Mouse (Mus musculus) c-Kit-positive CD71-negative TER-119-negative erythroid progenitor cells, embryonic 14.5 days (primary cell): ENCODE data around the gene Olfr993.

Source experiments
- DNase-seq: peaks from one replicate; pipeline ENCODE4 v3.0.0-alpha.2; 2013; ENCODE audit warnings: low read depth

Gene Olfr993

GRCm38 (mm10) chr2:85414777-85415176, at the start of gene Olfr993:
TSS of gene Olfr993 (minus strand) at chr2:85414877.
- DNase-seq = no peak

DNA sequence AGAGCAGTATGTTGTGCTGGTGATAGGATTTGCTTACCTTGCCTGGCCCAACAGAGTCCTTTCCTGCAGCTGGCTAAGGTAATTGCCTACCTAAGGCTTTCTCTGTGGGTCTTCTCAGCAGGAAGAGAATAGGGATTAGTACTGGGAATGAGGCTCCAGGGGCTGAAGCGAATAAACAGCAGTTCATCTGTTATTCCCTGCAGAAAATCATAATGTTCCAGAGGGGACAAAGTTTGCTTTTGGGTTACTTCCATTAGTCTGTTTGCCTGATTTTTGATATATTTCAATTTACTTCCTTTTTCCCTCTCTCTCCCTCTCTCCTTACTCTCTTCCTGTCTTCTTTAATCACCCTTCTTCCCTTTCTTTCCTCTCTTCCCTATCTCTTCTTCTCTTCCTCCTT, 28.9 kb upstream of the Olfr993 start, which contains the start of gene Olfr995:
Gene Olfr995, minus strand, starts transcription at position 101 of the 400 bp plus-strand sequence.
- DNase-seq = no peak

DNA sequence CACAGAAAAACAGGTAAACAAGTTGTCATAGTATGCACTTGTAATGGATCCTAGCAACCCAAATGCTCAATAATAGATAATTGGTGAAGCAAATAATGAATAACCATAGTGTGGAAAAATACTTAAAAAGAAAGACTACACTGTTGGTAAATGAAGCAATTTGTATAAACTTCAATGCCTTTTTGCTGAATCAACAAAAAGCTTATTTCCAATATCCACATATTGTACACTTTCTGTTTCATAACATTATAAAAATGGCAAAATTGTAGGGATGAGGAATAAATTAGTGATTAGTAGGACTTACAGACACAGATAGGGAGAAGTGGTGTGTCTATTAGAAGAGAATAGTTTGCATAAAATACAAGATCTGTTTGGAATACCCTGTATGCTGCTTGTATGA, 27.9 kb upstream of the Olfr993 start:
- no peak for DNase-seq

DNA sequence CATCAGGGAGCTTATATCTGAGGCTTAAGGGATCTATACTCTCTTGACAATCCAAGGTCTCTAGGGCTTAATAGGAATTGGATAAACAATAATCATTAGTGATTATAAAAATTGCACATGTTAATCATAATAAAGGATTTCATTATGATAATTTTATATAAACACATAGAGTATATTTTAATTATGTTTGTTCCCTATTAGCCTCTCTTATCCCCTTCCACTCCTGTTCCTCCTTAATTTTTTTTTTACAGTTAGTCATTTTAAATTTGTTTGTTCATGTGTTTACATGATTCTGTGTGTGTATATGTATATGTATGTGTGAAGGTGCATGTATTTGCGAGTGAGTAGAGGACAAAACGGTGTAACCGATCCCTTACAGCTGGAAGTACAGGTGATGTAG, 21.7 kb upstream of the Olfr993 start, which contains the start of gene Olfr994:
Gene Olfr994, minus strand, starts transcription at position 101 of the 400 bp plus-strand sequence.
- DNase-seq = no peak

- DNase-seq = no peak
Measured at GRCm38 (mm10) chr2:85425893-85426292, 11.2 kb upstream of the Olfr993 start.

GRCm38 (mm10) chr2:85409369-85409768, 5.3 kb downstream of the Olfr993 start, which contains the start of gene Olfr992:
TSS of gene Olfr992 (minus strand) at chr2:85409469.
- DNase-seq = no peak
